Mouse (Mus musculus): ENCODE data around the gene Olfr1440. TPM values are rescaled to one million over a fixed set of nuclear protein-coding genes. Genes with fewer than 3 reads are reported as not detected.

The Olfr1440 gene
- total and polyA plus RNA-seq, 3 experiments, result not detected

GRCm38 (mm10) chr19:12433033-12433432 is 46.0 kb downstream of the Olfr1440 start:
- Histone ChIP-seq H3K9me3 (replicated peaks; ENCODE audit: low read length) (peaks cover 2% of the 10 kb centered on the region), H3K36me3 (replicated peaks in 1 of 2; ENCODE audit: control insufficient read depth in 1 of 2, insufficient read depth in 1 of 2, low read length in 1 of 2) (no peaks in the 10 kb centered on the region), H3K9ac (ENCODE audit: insufficient read depth, low read depth) (no peak overlapping the region), H3K27me3 (replicated peaks) (no peaks in the 10 kb centered on the region), H3K4me3 (replicated peaks in 1 of 3; ENCODE audit: low read depth in 2 of 3, low read length in 2 of 3, poor library complexity in 1 of 3) (no peak overlapping the region), H3K4me2 (ENCODE audit: insufficient read depth, low read depth, poor library complexity, severe bottlenecking) (no peak overlapping the region), H3K79me2 (replicated peaks; ENCODE audit: control insufficient read depth, extremely low read depth, insufficient read depth, poor library complexity, severe bottlenecking) (no peaks in the 10 kb centered on the region), H3K27ac (ENCODE audit: insufficient read depth, low read depth) (peak overlapping the region; percentile 67; the same call in 1 of the 2 replicates), H3K4me1 (ENCODE audit: control insufficient read depth in 1 of 2, insufficient read depth in 2 of 2) (peaks cover 18 to 36% of the 10 kb centered on the region in 2 experiments)
- peak; percentile 88 for DNase-seq (ENCODE audit: extremely low read depth)
- TF ChIP-seq CHD1 (IDR thresholded peaks at IDR 0.05; ENCODE audit: low read depth, low read length) (no peak), USF1 (IDR thresholded peaks at IDR 0.05; ENCODE audit: low read depth, low read length) (no peak), SIN3A (IDR thresholded peaks at IDR 0.05; ENCODE audit: low read length) (peak; percentile 82), EP300 (IDR thresholded peaks at IDR 0.05; ENCODE audit: low read length) (no peak; the same call in 1 of the 2 replicates), USF2 (conservative IDR thresholded peaks at IDR 0.05; ENCODE audit: low read depth, low read length) (no peak), RAD21 (IDR thresholded peaks at IDR 0.05; ENCODE audit: low read depth, low read length) (peak; percentile 99), HCFC1 (IDR thresholded peaks at IDR 0.05; ENCODE audit: low read depth, low read length) (peak; percentile 45; the same call in 1 of the 2 replicates), NELFE (IDR thresholded peaks at IDR 0.05; ENCODE audit: low read depth, low read length) (peak; percentile 59; the same call in 1 of the 2 replicates), E2F4 (IDR thresholded peaks at IDR 0.05; ENCODE audit: insufficient replicate concordance, low read depth, low read length) (no peak), TBP (conservative IDR thresholded peaks at IDR 0.05; ENCODE audit: low read depth, low read length) (no peak), UBTF (IDR thresholded peaks at IDR 0.05; ENCODE audit: low read depth, low read length) (no peak), JUN (IDR thresholded peaks at IDR 0.05; ENCODE audit: insufficient read depth, low read depth, low read length) (no peak; the same call in 1 of the 2 replicates), ZNF384 (IDR thresholded peaks at IDR 0.05; ENCODE audit: low read depth, low read length) (no peak), MEF2A (IDR thresholded peaks at IDR 0.05; ENCODE audit: borderline replicate concordance, low read depth, low read length) (peak; percentile 74), MXI1 (IDR thresholded peaks at IDR 0.05; ENCODE audit: low read depth, low read length) (peak; percentile 81), JUND (conservative IDR thresholded peaks at IDR 0.05; ENCODE audit: low read depth, low read length) (peak; percentile 51; the same call in 1 of the 2 replicates), SMC3 (IDR thresholded peaks at IDR 0.05; ENCODE audit: low read depth, low read length) (peak; percentile 99), ELF1 (IDR thresholded peaks at IDR 0.05; ENCODE audit: low read depth, low read length) (no peak), PAX5 (IDR thresholded peaks at IDR 0.05; ENCODE audit: low read length) (no peak), ETS1 (conservative IDR thresholded peaks at IDR 0.05; ENCODE audit: low read depth, low read length) (peak; percentile 43; the same call in 1 of the 2 replicates), RCOR1 (conservative IDR thresholded peaks at IDR 0.05; ENCODE audit: low read depth, low read length) (peak; percentile 63; the same call in 1 of the 2 replicates), POLR2AphosphoS2 (IDR thresholded peaks at IDR 0.05; ENCODE audit: low read depth, low read length) (no peak), ZC3H11A (IDR thresholded peaks at IDR 0.05; ENCODE audit: low read depth, low read length) (peak; percentile 91), IRF4 (IDR thresholded peaks at IDR 0.05; ENCODE audit: low read depth, low read length) (peak; percentile 66; the same call in 1 of the 2 replicates), KAT2A (IDR thresholded peaks at IDR 0.05; ENCODE audit: insufficient replicate concordance, low read length) (no peak), ZKSCAN1 (IDR thresholded peaks at IDR 0.05; ENCODE audit: borderline replicate concordance, low read depth, low read length) (no peak), BHLHE40 (IDR thresholded peaks at IDR 0.05; ENCODE audit: low read depth, low read length) (peak; percentile 36; the same call in 1 of the 2 replicates), NRF1 (IDR thresholded peaks at IDR 0.05; ENCODE audit: low read depth, low read length) (no peak), GABPA (IDR thresholded peaks at IDR 0.05; ENCODE audit: insufficient replicate concordance, low read depth, low read length) (no peak), POLR2A (IDR thresholded peaks at IDR 0.05; ENCODE audit: low read depth, low read length) (no peak), TCF12 (IDR thresholded peaks at IDR 0.05; ENCODE audit: low read depth, low read length) (peak; percentile 61), CHD2 (IDR thresholded peaks at IDR 0.05; ENCODE audit: low read length) (no peak), MYC (IDR thresholded peaks at IDR 0.05; ENCODE audit: low read depth, low read length) (peak; percentile 68), CTCF (conservative IDR thresholded peaks at IDR 0.05 in 1 of 2, IDR thresholded peaks at IDR 0.05 in 1 of 2; ENCODE audit: low read depth in 2 of 2, low read length in 2 of 2) (peak; percentile 63 to 97), MAFK (IDR thresholded peaks at IDR 0.05; ENCODE audit: insufficient replicate concordance, low read length) (no peak), MAX (IDR thresholded peaks at IDR 0.05; ENCODE audit: low read length) (0 out of 2 replicates have a peak, but pooled peaks have one; percentile 47), ZMIZ1 (IDR thresholded peaks at IDR 0.05; ENCODE audit: low read depth, low read length) (no peak), MAZ (IDR thresholded peaks at IDR 0.05; ENCODE audit: low read depth, low read length) (peak; percentile 57; the same call in 1 of the 2 replicates)
- in situ Hi-C loops (cut with MboI; ENCODE audit: low pct_ligation_motif_present, low pct_unique_long_range_greater_than_20kb, low sequenced_read_pairs), result loop anchor here (5.0 to 10.0 kb wide), 3 partner anchors 64 to 298 kb away; no protein-coding TSS in a partner anchor
- dilution Hi-C loops (cut with MboI; ENCODE audit: extremely low pct_ligation_motif_present, extremely low pct_unique_long_range_greater_than_20kb, low sequenced_read_pairs), result no loop called here

All from CH12.LX (cell line).